Mouse (Mus musculus) hindbrain, embryonic 11.5 days (tissue): ENCODE measurements around the gene Cnot1. TPM values are rescaled to one million over a fixed set of nuclear protein-coding genes. Genes with fewer than 3 reads are reported as not detected.
"Not testable (repeated sequence)": the region's sequence is repeated elsewhere in the genome, so short reads cannot be mapped to it uniquely, and the experiment has no call there.

Experiments used
- ATAC-seq: fragments of 200-750 bp; cut with Nextera tagmentation; 2 replicates; pipeline ENCODE4 v1.8.0; 2017; ENCODE audit warnings: mild to moderate bottlenecking, moderate TSS enrichment, moderate library complexity; ENCODE audit not compliant: low FRiP score
- DNase-seq: peaks from one replicate; pipeline ENCODE4 v3.0.0-alpha.2; 2015; ENCODE audit warnings: low spot score
- H3K27ac ChIP-seq: fragments of 300-500 bp; sonication (generic); 2 replicates; pipeline ENCODE4 v1.5.1; 2014; ENCODE audit warnings: mild to moderate bottlenecking, low read depth, low read length
- H3K27me3 ChIP-seq: fragments of 300-500 bp; sonication (generic); 2 replicates; pipeline ENCODE4 v1.6.1; 2014; ENCODE audit warnings: mild to moderate bottlenecking, low read length, moderate library complexity, mixed read lengths; ENCODE audit not compliant: control insufficient read depth, insufficient read depth
- H3K36me3 ChIP-seq: fragments of 300-500 bp; sonication (generic); 2 replicates; pipeline ENCODE4 v1.6.1; 2014; ENCODE audit warnings: mild to moderate bottlenecking, low read length, moderate library complexity, mixed read lengths; ENCODE audit not compliant: control insufficient read depth, insufficient read depth
- H3K4me1 ChIP-seq: fragments of 300-500 bp; sonication (generic); replicated peaks from 2 replicates; pipeline ENCODE4 v1.6.1; 2014; ENCODE audit warnings: low read length, mixed read lengths; ENCODE audit not compliant: control insufficient read depth, insufficient read depth
- H3K4me2 ChIP-seq: fragments of 300-500 bp; sonication (generic); replicated peaks from 2 replicates; pipeline ENCODE4 v1.6.1; 2014; ENCODE audit warnings: mild to moderate bottlenecking, low read depth, low read length
- H3K4me3 ChIP-seq: fragments of 300-500 bp; sonication (generic); 2 replicates; pipeline ENCODE4 v1.5.1; 2014; ENCODE audit warnings: low read depth, low read length
- H3K9ac ChIP-seq: fragments of 300-500 bp; sonication (generic); 2 replicates; pipeline ENCODE4 v1.6.1; 2014; ENCODE audit warnings: low read depth, low read length
- H3K9me3 ChIP-seq: fragments of 300-500 bp; sonication (generic); 2 replicates; pipeline ENCODE4 v1.6.1; 2016; ENCODE audit warnings: low read length; ENCODE audit not compliant: control insufficient read depth
- WGBS: fragments of 180-500 bp; shearing (Covaris S2); extraction: QIAGEN DNeasy Blood & Tissue Kit; methylation state at CpG from one replicate; pipeline ENCODE4 v1.1.7; 2014; 5-methylcytosine and 5-hydroxymethylcytosine counted together
- polyA plus RNA-seq: library from polyadenylated mRNA; unstranded; fragments of >200 nt; fragmentation: Nextera tagmentation; extraction: Ambion mirVana; gene quantifications from 2 replicates; pipeline ENCODE4 v1.2.1, GENCODE M21; 2014

Gene Cnot1
- polyA plus RNA-seq, 1 experiment from 2014 or later = 88.2 TPM

GRCm38 (mm10) chr8:95825162-95825561 lies 17.9 kb upstream of the Cnot1 start, which contains the start of gene Sap18b:
Gene Sap18b (plus strand): TSS chr8:95825346.
- H3K27ac ChIP-seq, H3K9me3 ChIP-seq, ATAC-seq, H3K4me1 ChIP-seq, H3K4me2 ChIP-seq, DNase-seq, H3K27me3 ChIP-seq, H3K9ac ChIP-seq, H3K4me3 ChIP-seq, H3K36me3 ChIP-seq: not testable (repeated sequence)
- 68% methylated on average over 25 of the region's 25 CpGs for whole genome bisulfite sequencing

GRCm38 (mm10) chr8:95822699-95823098 lies 15.4 kb upstream of the Cnot1 start:
- no peak for ATAC-seq
- Histone ChIP-seq H3K27me3 (no peaks in the 10 kb centered on the region), H3K27ac (no peak overlapping the region), H3K4me1 (no peaks in the 10 kb centered on the region), H3K36me3 (no peaks in the 10 kb centered on the region), H3K9ac (no peak overlapping the region), H3K4me3 (no peak overlapping the region), H3K4me2 (no peak overlapping the region), H3K9me3 (no peaks in the 10 kb centered on the region)
- 87% methylated on average over 3 of the region's 3 CpGs for WGBS
- DNase-seq = no peak

GRCm38 (mm10) chr8:95822096-95822495 lies 14.8 kb upstream of the Cnot1 start:
- no peak overlapping the region for H3K4me2 ChIP-seq
- H3K9ac ChIP-seq = no peak overlapping the region
- H3K27ac ChIP-seq = no peak overlapping the region
- H3K9me3 ChIP-seq = no peaks in the 10 kb centered on the region
- H3K4me1 ChIP-seq = no peaks in the 10 kb centered on the region
- ATAC-seq = no peak
- no peaks in the 10 kb centered on the region for H3K27me3 ChIP-seq
- 91% methylated on average over 5 of the region's 5 CpGs for WGBS
- DNase-seq = no peak
- no peak overlapping the region for H3K4me3 ChIP-seq
- no peaks in the 10 kb centered on the region for H3K36me3 ChIP-seq

- no peaks in the 10 kb centered on the region for H3K27me3 ChIP-seq
- no peak overlapping the region for H3K9ac ChIP-seq
- no peak overlapping the region for H3K4me3 ChIP-seq
- DNase-seq (no peak), ATAC-seq (no peak)
- H3K4me2 ChIP-seq = no peak overlapping the region
- H3K4me1 ChIP-seq = no peaks in the 10 kb centered on the region
- no peaks in the 10 kb centered on the region for H3K9me3 ChIP-seq
- no peak overlapping the region for H3K27ac ChIP-seq
- no peaks in the 10 kb centered on the region for H3K36me3 ChIP-seq
- 89% methylated on average over 6 of the region's 6 CpGs for WGBS
Observed at GRCm38 (mm10) chr8:95821266-95821665, 14.0 kb upstream of the Cnot1 start.

- WGBS = 37% methylated on average over 1 of the region's 1 CpGs
- Histone ChIP-seq H3K27ac (no peak overlapping the region), H3K4me2 (no peak overlapping the region), H3K27me3 (no peaks in the 10 kb centered on the region), H3K9me3 (no peaks in the 10 kb centered on the region), H3K9ac (no peak overlapping the region), H3K4me3 (no peak overlapping the region), H3K4me1 (no peaks in the 10 kb centered on the region), H3K36me3 (no peaks in the 10 kb centered on the region)
- DNase-seq (no peak), ATAC-seq (no peak)
Observed at GRCm38 (mm10) chr8:95818211-95818610, 10.9 kb upstream of the Cnot1 start.

GRCm38 (mm10) chr8:95817597-95817996 lies 10.3 kb upstream of the Cnot1 start:
- H3K9ac ChIP-seq = no peak overlapping the region
- DNase-seq (no peak), ATAC-seq (no peak)
- H3K27me3 ChIP-seq = no peaks in the 10 kb centered on the region
- 61% methylated on average over 3 of the region's 3 CpGs for WGBS
- H3K4me1 ChIP-seq = no peaks in the 10 kb centered on the region
- no peaks in the 10 kb centered on the region for H3K9me3 ChIP-seq
- no peaks in the 10 kb centered on the region for H3K36me3 ChIP-seq
- H3K4me2 ChIP-seq = no peak overlapping the region
- no peak overlapping the region for H3K27ac ChIP-seq
- H3K4me3 ChIP-seq = no peak overlapping the region

GRCm38 (mm10) chr8:95816044-95816708 lies 8.9 kb upstream of the Cnot1 start:
- WGBS = 58% methylated on average over 6 of the region's 6 CpGs
- H3K4me1 ChIP-seq = no peaks in the 10 kb centered on the region
- no peak overlapping the region for H3K4me3 ChIP-seq
- no peak for DNase-seq
- H3K9ac ChIP-seq = no peak overlapping the region
- H3K36me3 ChIP-seq = no peaks in the 10 kb centered on the region
- no peak overlapping the region for H3K27ac ChIP-seq
- H3K9me3 ChIP-seq = no peaks in the 10 kb centered on the region
- no peak for ATAC-seq
- H3K27me3 ChIP-seq = no peaks in the 10 kb centered on the region
- no peak overlapping the region for H3K4me2 ChIP-seq

GRCm38 (mm10) chr8:95810184-95810591 lies 2.9 kb upstream of the Cnot1 start:
- Histone ChIP-seq H3K4me3 (no peak overlapping the region), H3K4me1 (peaks cover 5% of the 10 kb centered on the region; the same call in 1 of the 2 replicates), H3K9me3 (no peaks in the 10 kb centered on the region), H3K27me3 (no peaks in the 10 kb centered on the region), H3K4me2 (no peak overlapping the region), H3K27ac (no peak overlapping the region), H3K36me3 (no peaks in the 10 kb centered on the region), H3K9ac (no peak overlapping the region)
- no peak for ATAC-seq
- no peak for DNase-seq
- WGBS = 70% methylated on average over 3 of the region's 3 CpGs

GRCm38 (mm10) chr8:95809116-95809515 lies 1.9 kb upstream of the Cnot1 start:
- peaks cover 5% of the 10 kb centered on the region; the same call in 1 of the 2 replicates for H3K4me1 ChIP-seq
- H3K4me3 ChIP-seq = no peak overlapping the region
- H3K9me3 ChIP-seq = no peaks in the 10 kb centered on the region
- H3K4me2 ChIP-seq = no peak overlapping the region
- no peaks in the 10 kb centered on the region for H3K27me3 ChIP-seq
- H3K27ac ChIP-seq = no peak overlapping the region
- WGBS = 86% methylated on average over 5 of the region's 5 CpGs
- no peaks in the 10 kb centered on the region for H3K36me3 ChIP-seq
- H3K9ac ChIP-seq = no peak overlapping the region
- ATAC-seq (no peak), DNase-seq (no peak)
